Mouse (Mus musculus) bone marrow, adult 2 months (tissue): ENCODE results near the gene Cyp2f2. TPM values are rescaled to one million over a fixed set of nuclear protein-coding genes. Genes with fewer than 3 reads are reported as not detected.
A peak's percentile ranks its signal among the peaks of the same experiment; 100 is the strongest.

Experiments
- H3K27ac ChIP-seq: fragments of 200-500 bp; 2 replicates; pipeline ENCODE4 v1.5.1; 2012; ENCODE audit warnings: low read depth, mild to moderate bottlenecking, control low read depth, inconsistent platforms, low read length; ENCODE audit not compliant: control insufficient read depth, poor library complexity, insufficient read depth
- H3K4me1 ChIP-seq: fragments of 200-500 bp; 2 replicates; pipeline ENCODE4 v1.6.1; 2011; ENCODE audit warnings: low read length; ENCODE audit not compliant: control insufficient read depth, insufficient read depth
- H3K4me3 ChIP-seq: fragments of 200-500 bp; replicated peaks from 2 replicates; pipeline ENCODE3; 2011; ENCODE audit warnings: mild to moderate bottlenecking, low read depth, low read length, control low read depth; ENCODE audit not compliant: control insufficient read depth
- CTCF ChIP-seq: fragments of 200-500 bp; IDR thresholded peaks from 2 replicates; pipeline ENCODE4 v1.5.1; 2011; ENCODE audit warnings: low read length, control low read depth; ENCODE audit not compliant: control insufficient read depth, insufficient read depth
- POLR2A ChIP-seq: fragments of 200-500 bp; IDR thresholded peaks from 2 replicates; pipeline ENCODE4 v1.6.1; 2011; ENCODE audit warnings: low read depth, mild to moderate bottlenecking, control low read depth, low read length, borderline replicate concordance; ENCODE audit not compliant: control insufficient read depth
- WGBS: fragments of 180-500 bp; shearing (Covaris S2); methylation state at CpG from one replicate; pipeline ENCODE4 v1.1.7; 2018; 5-methylcytosine and 5-hydroxymethylcytosine counted together
- polyA plus RNA-seq: library from polyadenylated mRNA; stranded (reverse); fragments of >200 nt; gene quantifications from 2 replicates; pipeline ENCODE4 v1.2.4, GENCODE M21; 2011; ENCODE audit warnings: low replicate concordance; ENCODE audit not compliant: missing spikeins, insufficient read depth, insufficient read length

Gene Cyp2f2
- polyA plus RNA-seq, 1 experiment: 4.9 TPM

DNA sequence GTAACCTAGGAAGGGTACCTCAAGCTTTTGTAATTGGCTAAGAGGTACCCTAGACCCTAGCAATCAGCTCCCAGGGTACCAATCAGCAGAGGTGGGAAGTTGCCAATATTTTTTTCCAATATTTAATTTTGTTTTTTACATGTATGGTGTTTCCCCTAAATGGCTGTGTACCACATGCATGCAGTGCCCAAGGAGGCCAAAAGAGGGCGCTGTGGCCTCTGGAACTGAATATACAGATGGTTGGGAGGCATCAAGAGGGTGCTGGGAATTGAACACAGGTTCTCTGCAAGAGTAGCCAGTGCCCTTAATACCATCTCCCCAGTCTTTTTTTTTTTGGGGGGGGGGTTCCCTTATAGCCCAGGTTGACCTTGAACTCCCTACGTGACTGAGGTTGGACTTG lies 11.7 kb downstream of the Cyp2f2 start:
- H3K4me3 ChIP-seq: no peak overlapping the region
- no peaks in the 10 kb centered on the region for H3K4me1 ChIP-seq
- peak; percentile 19; the same call in 1 of the 2 replicates for TF ChIP-seq CTCF
- TF ChIP-seq POLR2A: no peak
- WGBS: 59% methylated on average over 2 of the region's 2 CpGs
- no peak overlapping the region for H3K27ac ChIP-seq

DNA sequence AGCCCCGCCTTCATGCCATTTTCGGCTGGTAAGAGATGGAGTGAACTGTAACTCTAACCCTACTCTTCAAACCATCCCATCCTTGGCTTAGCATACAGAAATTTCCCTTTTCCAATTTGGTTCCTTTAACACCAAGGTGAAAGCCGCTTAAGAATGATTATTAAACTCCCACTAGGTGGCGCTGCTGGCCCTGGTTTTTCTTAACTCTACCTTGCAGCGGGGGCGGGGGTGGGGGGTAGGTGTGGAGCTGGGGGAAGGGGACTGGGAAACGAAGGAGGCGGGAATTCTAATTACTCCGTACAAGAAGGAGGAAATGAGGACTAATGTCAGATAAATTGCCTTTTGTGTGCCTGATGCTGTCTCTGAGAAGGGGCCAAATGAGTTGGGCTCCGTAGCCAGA lies 12.9 kb downstream of the Cyp2f2 start:
- no peaks in the 10 kb centered on the region for H3K4me1 ChIP-seq
- WGBS: 14% methylated on average over 10 of the region's 10 CpGs
- H3K4me3 ChIP-seq: no peak overlapping the region
- TF ChIP-seq POLR2A (no peak), CTCF (no peak)
- no peak overlapping the region for H3K27ac ChIP-seq

DNA sequence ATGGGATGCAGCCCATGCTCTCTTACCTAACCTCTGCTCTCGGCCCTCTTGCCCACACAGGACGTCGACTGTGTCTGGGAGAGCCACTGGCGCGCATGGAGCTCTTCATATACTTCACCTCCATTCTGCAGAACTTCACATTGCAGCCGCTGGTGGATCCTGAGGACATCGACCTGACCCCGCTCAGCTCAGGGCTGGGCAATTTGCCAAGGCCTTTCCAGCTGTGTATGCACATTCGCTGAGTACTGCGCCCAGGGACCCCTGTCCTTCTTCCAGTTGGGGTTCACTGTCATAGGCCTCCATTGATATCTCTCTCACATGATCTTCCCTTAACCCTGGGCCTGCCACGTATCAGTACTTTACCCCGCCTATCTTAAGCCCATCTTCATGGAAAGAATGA lies 13.4 kb downstream of the Cyp2f2 start:
- 63% methylated on average over 12 of the region's 12 CpGs for WGBS
- H3K27ac ChIP-seq: no peak overlapping the region
- H3K4me3 ChIP-seq: no peak overlapping the region
- no peaks in the 10 kb centered on the region for H3K4me1 ChIP-seq
- TF ChIP-seq POLR2A: no peak

DNA sequence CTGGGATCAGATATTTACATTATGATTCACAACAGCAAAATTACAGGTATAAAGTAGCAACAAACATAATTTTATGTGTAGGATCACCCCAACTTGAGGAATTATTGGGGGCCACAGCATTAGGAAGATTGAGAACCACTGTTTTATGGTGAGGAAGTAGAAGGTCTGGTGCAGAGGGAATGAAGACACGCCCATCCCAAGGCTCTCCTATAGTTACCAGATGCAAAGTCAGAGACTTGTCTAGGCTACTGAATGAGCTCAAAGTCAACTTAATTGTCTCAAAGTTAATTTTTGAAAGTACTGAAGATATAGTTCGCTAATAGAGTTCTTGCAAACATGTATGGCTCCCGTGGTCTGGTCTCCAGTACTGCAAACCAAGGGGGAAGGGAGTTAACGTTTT lies 14.0 kb downstream of the Cyp2f2 start:
- Histone ChIP-seq H3K4me3 (no peak overlapping the region), H3K27ac (no peak overlapping the region), H3K4me1 (no peaks in the 10 kb centered on the region)
- TF ChIP-seq POLR2A: no peak
- TF ChIP-seq CTCF: no peak
- WGBS: 68% methylated on average over 4 of the region's 4 CpGs

DNA sequence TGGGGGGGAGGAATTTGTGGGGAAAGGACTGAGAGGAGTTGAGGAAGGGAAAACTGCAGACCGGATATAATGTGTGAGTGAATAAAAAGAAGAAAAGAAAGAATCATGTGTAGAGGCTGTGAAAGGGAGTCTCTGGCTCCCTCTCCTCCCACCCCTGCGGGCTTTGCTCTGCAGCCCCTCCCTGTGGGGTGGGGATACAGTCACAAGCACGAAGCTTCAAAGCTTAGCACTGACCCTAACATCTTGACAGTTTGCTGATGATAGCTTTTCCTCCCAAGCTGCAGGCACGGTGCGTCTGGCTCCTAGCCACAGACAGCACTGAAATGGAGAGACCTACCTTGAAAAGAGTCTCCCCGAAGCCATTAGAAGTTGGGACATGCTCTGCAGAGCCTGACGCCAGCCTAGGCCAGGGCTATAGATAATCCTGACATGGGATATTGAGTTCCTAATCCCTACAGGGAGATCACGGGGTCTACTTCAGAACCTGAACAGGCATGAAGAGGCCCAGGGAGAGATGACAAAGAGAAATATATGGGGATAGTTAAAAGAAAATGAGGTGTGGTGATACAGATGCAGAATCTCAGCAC lies 16.8 kb downstream of the Cyp2f2 start:
- TF ChIP-seq CTCF: no peak
- no peak for TF ChIP-seq POLR2A
- H3K4me3 ChIP-seq: no peak overlapping the region
- H3K4me1 ChIP-seq: no peaks in the 10 kb centered on the region
- H3K27ac ChIP-seq: no peak overlapping the region
- 49% methylated on average over 8 of the region's 8 CpGs for WGBS

- no peaks in the 10 kb centered on the region for H3K4me1 ChIP-seq
- WGBS: 58% methylated on average over 10 of the region's 10 CpGs
- TF ChIP-seq CTCF (no peak), POLR2A (no peak)
- H3K27ac ChIP-seq: no peak within 1 kb of the TSS
- H3K4me3 ChIP-seq: no peak within 1 kb of the TSS
Measured at GRCm38 (mm10) chr7:27153205-27153764, 33.6 kb downstream of the Cyp2f2 start, which contains the start of gene Cyp2t4. Gene Cyp2t4, plus strand, starts transcription at chr7:27153714.

GRCm38 (mm10) chr7:27156005-27156404 lies 36.3 kb downstream of the Cyp2f2 start:
- WGBS: 80% methylated on average over 13 of the region's 13 CpGs
- Histone ChIP-seq H3K4me1 (no peaks in the 10 kb centered on the region; the same call in 1 of the 2 replicates), H3K27ac (no peak overlapping the region), H3K4me3 (no peak overlapping the region)
- TF ChIP-seq CTCF (no peak), POLR2A (no peak)

DNA sequence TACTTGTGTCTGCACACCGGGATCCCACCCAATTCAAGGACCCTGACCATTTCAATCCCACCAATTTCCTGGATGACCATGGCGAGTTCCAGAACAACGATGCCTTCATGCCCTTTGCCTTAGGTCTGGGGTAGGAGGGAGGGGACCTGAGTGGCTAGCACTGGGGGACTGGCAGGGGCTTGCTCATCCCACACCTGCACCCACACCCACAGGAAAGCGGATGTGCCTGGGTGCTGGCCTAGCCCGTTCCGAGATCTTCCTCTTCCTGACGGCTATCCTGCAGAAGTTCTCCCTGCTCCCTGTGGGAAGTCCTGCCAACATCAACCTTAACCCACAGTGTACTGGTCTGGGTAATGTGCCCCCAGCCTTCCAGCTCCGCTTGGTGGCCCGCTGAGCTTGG lies 38.5 kb downstream of the Cyp2f2 start:
- no peak for TF ChIP-seq POLR2A
- no peak for TF ChIP-seq CTCF
- Histone ChIP-seq H3K27ac (no peak overlapping the region), H3K4me1 (no peaks in the 10 kb centered on the region; the same call in 1 of the 2 replicates), H3K4me3 (no peak overlapping the region)
- 90% methylated on average over 9 of the region's 9 CpGs for WGBS
